Mouse (Mus musculus) CH12.LX (cell line): Measurements from ENCODE around the gene Uso1. TPM values are rescaled to one million over a fixed set of nuclear protein-coding genes. Genes with fewer than 3 reads are reported as not detected.

ENCODE experiments used
- DNase-seq: peaks from one replicate; pipeline ENCODE4 v3.0.0-alpha.2; 2013; ENCODE audit errors: extremely low read depth
- H3K27ac ChIP-seq: 2 replicates; pipeline ENCODE4 v1.5.1; 2012; ENCODE audit warnings: low read depth, mild to moderate bottlenecking, control low read depth, moderate library complexity; ENCODE audit not compliant: insufficient read depth
- H3K27me3 ChIP-seq: replicated peaks from 2 replicates; pipeline ENCODE3; 2012; ENCODE audit warnings: inconsistent platforms
- H3K36me3 ChIP-seq, 2 experiments: replicated peaks in 1 of 2; 2 replicates each; pipeline versions ENCODE3 to v1.6.1; 2012; ENCODE audit warnings: inconsistent platforms in 1 of 2, low read length in 1 of 2, mild to moderate bottlenecking in 1 of 2, mixed read lengths in 1 of 2, moderate library complexity in 1 of 2; ENCODE audit not compliant: control insufficient read depth in 1 of 2, insufficient read depth in 1 of 2
- H3K4me1 ChIP-seq, 2 experiments: 2 replicates each; pipeline ENCODE4 v1.6.1; 2012; ENCODE audit warnings: inconsistent platforms in 1 of 2, moderate library complexity in 1 of 2; ENCODE audit not compliant: insufficient read depth in 2 of 2, control insufficient read depth in 1 of 2
- H3K4me2 ChIP-seq: 2 replicates; pipeline ENCODE4 v1.6.1; 2012; ENCODE audit warnings: low read depth, mild to moderate bottlenecking, control low read depth; ENCODE audit not compliant: poor library complexity, insufficient read depth, severe bottlenecking
- H3K4me3 ChIP-seq, 3 experiments: fragments of 150-350 bp in 1 of 3; sonication (generic) in 1 of 3; replicated peaks in 1 of 3; 2 replicates each; pipeline versions ENCODE3 to v1.5.1; 2011 to 2012; ENCODE audit warnings: low read depth in 2 of 3, low read length in 2 of 3, mild to moderate bottlenecking in 2 of 3, moderate library complexity in 2 of 3, control low read depth in 1 of 3, improper control_type of control experiment in 1 of 3, inconsistent platforms in 1 of 3, mixed read lengths in 1 of 3; ENCODE audit not compliant: poor library complexity in 1 of 3
- H3K79me2 ChIP-seq: replicated peaks from 2 replicates; pipeline ENCODE4 v1.6.1; 2012; ENCODE audit warnings: mild to moderate bottlenecking, moderate library complexity; ENCODE audit not compliant: control insufficient read depth, poor library complexity, insufficient read depth, severe bottlenecking; ENCODE audit errors: extremely low read depth
- H3K9ac ChIP-seq: 2 replicates; pipeline ENCODE4 v1.6.1; 2012; ENCODE audit warnings: low read depth, mild to moderate bottlenecking, control low read depth, moderate library complexity; ENCODE audit not compliant: insufficient read depth
- H3K9me3 ChIP-seq: replicated peaks from 2 replicates; pipeline ENCODE3; 2012; ENCODE audit warnings: low read length, inconsistent platforms, mixed read lengths
- E2F4 ChIP-seq: IDR thresholded peaks from 2 replicates; pipeline ENCODE4 v1.6.1; 2011; ENCODE audit warnings: low read depth, low read length, improper control_type of control experiment; ENCODE audit not compliant: insufficient replicate concordance
- ELF1 ChIP-seq: IDR thresholded peaks from 2 replicates; pipeline ENCODE4 v1.6.1; 2014; ENCODE audit warnings: low read depth, mild to moderate bottlenecking, inconsistent platforms, low read length, improper control_type of control experiment
- ETS1 ChIP-seq: conservative IDR thresholded peaks from 2 replicates; pipeline ENCODE4 v1.6.1; 2012; ENCODE audit warnings: low read depth, mild to moderate bottlenecking, inconsistent platforms, low read length, improper control_type of control experiment, moderate library complexity
- MAX ChIP-seq: IDR thresholded peaks from 2 replicates; pipeline ENCODE4 v1.6.1; 2011; ENCODE audit warnings: low read length, improper control_type of control experiment
- MEF2A ChIP-seq: IDR thresholded peaks from 2 replicates; pipeline ENCODE4 v1.6.1; 2014; ENCODE audit warnings: low read depth, mild to moderate bottlenecking, inconsistent platforms, low read length, improper control_type of control experiment, borderline replicate concordance
- MYC ChIP-seq: IDR thresholded peaks from 2 replicates; pipeline ENCODE4 v1.6.1; 2011; ENCODE audit warnings: low read depth, mild to moderate bottlenecking, improper control_type of control experiment, low read length
- NELFE ChIP-seq: IDR thresholded peaks from 2 replicates; pipeline ENCODE4 v1.6.1; 2011; ENCODE audit warnings: low read depth, low read length, improper control_type of control experiment
- PAX5 ChIP-seq: IDR thresholded peaks from 2 replicates; pipeline ENCODE4 v1.6.1; 2012; ENCODE audit warnings: low read length, inconsistent platforms, mixed read lengths
- RAD21 ChIP-seq: IDR thresholded peaks from 2 replicates; pipeline ENCODE4 v1.6.1; 2011; ENCODE audit warnings: low read depth, mild to moderate bottlenecking, low read length, improper control_type of control experiment, moderate library complexity
- SIN3A ChIP-seq: IDR thresholded peaks from 2 replicates; pipeline ENCODE4 v1.6.1; 2012; ENCODE audit warnings: low read length, improper control_type of control experiment, inconsistent platforms
- TBP ChIP-seq: conservative IDR thresholded peaks from 2 replicates; pipeline ENCODE4 v1.6.1; 2011; ENCODE audit warnings: low read depth, low read length, improper control_type of control experiment
- ZMIZ1 ChIP-seq: IDR thresholded peaks from 2 replicates; pipeline ENCODE4 v1.6.1; 2012; ENCODE audit warnings: low read depth, mild to moderate bottlenecking, inconsistent platforms, low read length, improper control_type of control experiment
- dilution Hi-C: fragments of 300-500 bp; cut with MboI; formaldehyde crosslinking; loops from 2 replicates; pipeline ENCODE4 v1.14.3; 2020; ENCODE audit warnings: low sequenced_read_pairs; ENCODE audit not compliant: extremely low pct_unique_long_range_greater_than_20kb, extremely low pct_ligation_motif_present
- in situ Hi-C: fragments of 300-500 bp; cut with MboI; formaldehyde crosslinking; loops from 3 replicates; pipeline ENCODE4 v1.14.3; 2019; ENCODE audit warnings: low sequenced_read_pairs, low pct_ligation_motif_present, low pct_unique_long_range_greater_than_20kb, mixed read lengths
- polyA plus RNA-seq: library from polyadenylated mRNA; unstranded; fragments of >175 nt; gene quantifications from 2 replicates; pipeline ENCODE4 v1.2.1, GENCODE M21; 2012; ENCODE audit warnings: low read depth; ENCODE audit not compliant: insufficient read length
- total RNA-seq, 2 experiments: library from RNA; depleted of rRNA; stranded (reverse); fragments of 300-350 nt in 1 of 2; fragments of >200 nt in 1 of 2; gene quantifications; 2 replicates each; pipeline ENCODE4 v1.2.3; 2012 to 2014

The Uso1 gene
- total and polyA plus RNA-seq, 3 experiments: 19.9 to 63.7 (median 20.9) TPM

DNA sequence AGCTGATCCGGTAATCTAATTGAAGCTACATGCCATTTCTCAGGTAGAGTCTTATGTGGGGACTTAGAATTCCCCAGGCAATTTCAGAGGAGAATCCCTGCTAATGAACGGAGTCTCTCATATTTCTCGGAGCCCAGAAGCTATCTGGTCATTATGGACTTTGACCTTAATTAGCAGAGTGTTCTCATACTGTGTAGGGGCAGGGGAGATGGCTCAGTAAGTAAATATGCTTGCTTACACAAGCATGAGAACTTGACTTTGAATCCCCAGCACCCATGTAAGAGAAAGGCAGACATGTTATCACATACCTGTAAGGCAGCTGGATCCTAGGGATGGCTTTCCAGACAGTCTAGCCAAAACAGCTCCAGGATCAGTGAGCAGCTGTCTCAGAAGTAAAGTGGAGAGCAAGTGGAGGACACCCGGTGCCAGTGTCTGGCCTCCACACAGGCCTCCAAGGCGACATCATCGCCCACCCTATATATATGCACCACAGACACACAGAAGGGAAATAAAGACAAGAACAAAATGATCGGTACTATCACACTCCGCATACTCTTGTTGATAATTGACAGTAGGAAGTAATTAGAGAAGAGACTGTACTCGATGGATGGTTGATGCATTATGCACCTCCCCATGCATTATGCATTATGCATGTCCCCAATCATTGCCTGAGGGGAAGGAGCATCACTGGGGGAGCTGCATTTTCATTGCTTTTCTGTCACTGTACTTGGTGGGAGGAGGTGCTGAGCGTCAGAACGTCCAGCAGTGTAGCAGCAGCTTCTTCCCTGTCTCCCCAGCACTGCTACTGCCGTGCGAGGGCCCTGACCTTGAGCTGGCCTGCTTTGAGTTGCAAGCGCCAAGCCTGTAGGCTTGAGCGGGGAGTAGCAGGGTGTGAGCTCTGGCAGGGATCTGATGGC is 59.4 kb downstream of the Uso1 start:
- no peak overlapping the region for H3K9ac ChIP-seq
- in situ Hi-C loops: no loop called here
- H3K27ac ChIP-seq: no peak overlapping the region
- H3K79me2 ChIP-seq: no peaks in the 10 kb centered on the region
- H3K9me3 ChIP-seq: no peaks in the 10 kb centered on the region
- no peaks in the 10 kb centered on the region for H3K27me3 ChIP-seq
- dilution Hi-C loops: no loop called here
- peaks cover 78 to 95% of the 10 kb centered on the region in 2 experiments for H3K36me3 ChIP-seq
- no peak overlapping the region for H3K4me3 ChIP-seq
- no peak for DNase-seq
- H3K4me1 ChIP-seq: peaks cover 0 to 7% of the 10 kb centered on the region in 2 experiments; a peak in 2 of 4 replicates
- no peak for TF ChIP-seq MAX
- no peak for TF ChIP-seq PAX5
- TF ChIP-seq NELFE: no peak
- H3K4me2 ChIP-seq: no peak overlapping the region

DNA sequence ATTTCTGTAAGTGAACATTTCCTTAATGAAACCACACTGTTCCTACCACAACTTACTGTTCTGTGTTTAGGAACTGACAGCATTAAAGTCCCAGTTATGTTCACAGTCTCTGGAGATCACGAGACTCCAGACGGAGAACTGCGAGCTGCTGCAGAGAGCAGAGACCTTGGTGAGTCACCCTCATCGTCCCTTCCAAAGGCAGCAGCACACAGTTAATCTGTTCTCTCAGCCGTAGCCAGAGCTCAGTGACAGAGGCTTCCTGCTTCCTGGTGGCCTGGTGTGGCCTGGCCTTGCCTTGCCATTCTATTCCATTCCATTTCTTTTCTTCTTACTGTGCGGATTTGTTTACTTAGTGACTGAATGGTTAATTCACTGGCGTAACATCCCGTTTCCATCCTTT is 60.5 kb downstream of the Uso1 start:
- dilution Hi-C loops: no loop called here
- Histone ChIP-seq H3K9ac (no peak overlapping the region), H3K27ac (no peak overlapping the region), H3K9me3 (no peaks in the 10 kb centered on the region), H3K4me1 (no peaks in the 10 kb centered on the region), H3K36me3 (peaks cover 77 to 94% of the 10 kb centered on the region in 2 experiments), H3K4me2 (no peak overlapping the region), H3K4me3 (no peak overlapping the region), H3K27me3 (no peaks in the 10 kb centered on the region), H3K79me2 (no peaks in the 10 kb centered on the region)
- TF ChIP-seq ZMIZ1 (no peak), ETS1 (no peak), ELF1 (no peak), MYC (no peak), TBP (no peak), SIN3A (no peak), RAD21 (no peak), E2F4 (no peak), MAX (no peak), MEF2A (no peak)
- DNase-seq: no peak
- in situ Hi-C loops: no loop called here
